Mouse (Mus musculus) stomach, postnatal 0 days (tissue): Measurements from ENCODE around the gene Prr22. TPM values are rescaled to one million over a fixed set of nuclear protein-coding genes. Genes with fewer than 3 reads are reported as not detected.

ENCODE experiments used
- ATAC-seq: fragments of 200-750 bp; cut with Nextera tagmentation; 2 replicates; pipeline ENCODE4 v1.8.0; 2017; ENCODE audit not compliant: low FRiP score, low TSS enrichment
- DNase-seq: peaks from one replicate; pipeline ENCODE4 v3.0.0-alpha.2; 2016; ENCODE audit warnings: low spot score
- H3K27ac ChIP-seq: fragments of 300-500 bp; sonication (generic); replicated peaks from 2 replicates; pipeline ENCODE4 v1.5.1; 2014; ENCODE audit warnings: mild to moderate bottlenecking, control low read depth
- H3K27me3 ChIP-seq: fragments of 300-500 bp; sonication (generic); 2 replicates; pipeline ENCODE4 v1.6.1; 2014; ENCODE audit warnings: low read length; ENCODE audit not compliant: control insufficient read depth, insufficient read depth
- H3K36me3 ChIP-seq: fragments of 300-500 bp; sonication (generic); 2 replicates; pipeline ENCODE4 v1.6.1; 2014; ENCODE audit warnings: low read length, mixed read lengths; ENCODE audit not compliant: control insufficient read depth, insufficient read depth
- H3K4me1 ChIP-seq: fragments of 300-500 bp; sonication (generic); replicated peaks from 2 replicates; pipeline ENCODE4 v1.6.1; 2014; ENCODE audit warnings: antibody characterized with exemption; ENCODE audit not compliant: control insufficient read depth, insufficient read depth
- H3K4me2 ChIP-seq: fragments of 300-500 bp; sonication (generic); replicated peaks from 2 replicates; pipeline ENCODE4 v1.6.1; 2014; ENCODE audit warnings: low read depth, mild to moderate bottlenecking, control low read depth, moderate library complexity
- H3K4me3 ChIP-seq: fragments of 300-500 bp; sonication (generic); 2 replicates; pipeline ENCODE4 v1.5.1; 2014; ENCODE audit warnings: low read depth, low read length, control low read depth
- H3K9ac ChIP-seq: fragments of 300-500 bp; sonication (generic); 2 replicates; pipeline ENCODE4 v1.6.1; 2014; ENCODE audit warnings: mild to moderate bottlenecking, low read length, control low read depth, mixed read lengths
- H3K9me3 ChIP-seq: fragments of 300-500 bp; sonication (generic); 2 replicates; pipeline ENCODE4 v1.6.1; 2016; ENCODE audit warnings: low read length; ENCODE audit not compliant: control insufficient read depth
- CTCF ChIP-seq: IDR thresholded peaks from 2 replicates; pipeline ENCODE4 v1.5.1; 2016; ENCODE audit warnings: antibody characterized with exemption, low read depth, mild to moderate bottlenecking, moderate library complexity
- EP300 ChIP-seq: optimal IDR thresholded peaks from 2 replicates; pipeline ENCODE3; 2016; ENCODE audit warnings: antibody characterized with exemption
- WGBS: fragments of 180-500 bp; shearing (Covaris S2); extraction: QIAGEN DNeasy Blood & Tissue Kit; methylation state at CpG from one replicate; pipeline ENCODE4 v1.1.7; 2014; 5-methylcytosine and 5-hydroxymethylcytosine counted together
- polyA plus RNA-seq: library from polyadenylated mRNA; unstranded; fragments of >200 nt; fragmentation: Nextera tagmentation; extraction: Ambion mirVana; gene quantifications from 2 replicates; pipeline ENCODE4 v1.2.1, GENCODE M21; 2015

Gene Prr22
- polyA plus RNA-seq, 1 experiment from 2014 or later, result 0.65 TPM

DNA sequence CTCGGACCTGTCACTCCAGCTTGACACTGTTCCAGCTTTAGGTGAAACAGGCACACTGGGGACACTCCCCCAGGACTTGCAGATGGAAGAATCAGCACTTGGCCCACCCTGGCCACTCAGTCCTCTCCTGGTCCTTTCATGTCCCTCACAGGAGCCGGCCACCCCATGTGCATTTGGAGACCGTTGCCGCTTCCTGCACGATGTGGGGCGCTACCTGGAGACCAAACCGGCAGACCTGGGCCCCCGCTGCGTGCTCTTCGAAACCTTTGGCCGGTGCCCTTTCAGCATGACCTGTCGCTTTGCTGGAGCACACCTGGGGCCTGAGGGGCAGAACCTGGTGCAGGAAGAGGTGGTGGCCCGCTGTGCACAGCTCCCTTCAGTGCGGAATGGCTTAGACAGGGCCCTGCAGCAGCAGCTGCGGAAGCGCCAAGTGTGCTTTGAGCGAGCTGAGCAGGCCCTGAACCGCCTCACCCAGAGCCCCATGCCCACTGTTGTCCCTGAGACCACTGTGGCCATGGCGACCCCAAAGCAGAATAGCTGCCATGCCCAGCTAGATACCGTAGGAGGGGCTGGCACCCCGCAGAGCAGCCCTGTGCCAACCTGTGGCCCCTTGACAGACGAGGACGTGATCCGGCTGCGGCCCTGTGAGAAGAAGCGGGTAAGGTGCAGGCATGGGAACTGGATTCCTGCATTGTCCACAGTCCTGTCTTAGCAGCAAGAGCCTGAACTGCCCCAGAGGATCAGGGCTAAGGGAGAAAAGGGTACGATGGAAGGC is 3.2 kb upstream of the Prr22 start:
- H3K27me3 ChIP-seq, result no peaks in the 10 kb centered on the region
- no peaks in the 10 kb centered on the region for H3K9me3 ChIP-seq
- no peak for DNase-seq
- no peak overlapping the region for H3K27ac ChIP-seq
- H3K4me2 ChIP-seq, result no peak overlapping the region
- no peak for ATAC-seq
- H3K4me1 ChIP-seq, result no peaks in the 10 kb centered on the region; the same call in 1 of the 2 replicates
- H3K4me3 ChIP-seq, result no peak overlapping the region
- no peak overlapping the region for H3K9ac ChIP-seq
- TF ChIP-seq EP300, result no peak
- TF ChIP-seq CTCF, result no peak
- 94% methylated on average over 26 of the region's 27 CpGs for WGBS
- H3K36me3 ChIP-seq, result peaks cover 12% of the 10 kb centered on the region; the same call in 1 of the 2 replicates

DNA sequence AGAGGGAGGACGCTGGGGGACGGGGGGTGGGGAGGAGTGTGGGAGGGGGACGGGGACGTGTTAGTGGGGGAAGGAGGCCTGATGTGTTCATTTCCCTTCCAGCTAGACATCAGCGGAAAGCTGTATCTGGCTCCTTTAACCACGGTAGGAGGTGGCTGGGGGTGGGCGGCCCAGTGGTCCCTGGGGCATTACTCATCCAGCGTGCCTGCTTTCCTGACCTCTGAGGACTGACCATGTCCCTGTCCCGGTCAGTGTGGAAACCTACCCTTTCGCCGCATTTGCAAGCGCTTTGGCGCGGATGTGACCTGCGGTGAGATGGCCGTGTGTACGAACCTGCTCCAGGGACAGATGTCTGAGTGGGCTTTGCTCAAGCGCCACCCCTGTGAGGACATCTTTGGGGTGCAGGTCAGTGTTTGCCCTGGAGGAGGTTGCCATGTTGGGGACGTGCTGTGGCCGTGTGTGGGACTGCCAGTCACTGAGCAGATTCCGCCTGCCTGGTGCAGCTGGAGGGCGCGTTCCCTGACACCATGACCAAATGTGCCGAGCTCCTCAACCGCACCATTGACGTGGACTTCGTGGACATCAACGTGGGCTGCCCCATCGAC is 2.4 kb upstream of the Prr22 start:
- TF ChIP-seq EP300, result no peak
- TF ChIP-seq CTCF, result no peak
- 92% methylated on average over 29 of the region's 29 CpGs for WGBS
- no peak overlapping the region for H3K9ac ChIP-seq
- H3K4me2 ChIP-seq, result no peak overlapping the region
- DNase-seq (no peak), ATAC-seq (no peak)
- no peaks in the 10 kb centered on the region for H3K4me1 ChIP-seq
- H3K36me3 ChIP-seq, result peaks cover 12% of the 10 kb centered on the region; the same call in 1 of the 2 replicates
- H3K27ac ChIP-seq, result no peak overlapping the region
- no peak overlapping the region for H3K4me3 ChIP-seq
- H3K9me3 ChIP-seq, result no peaks in the 10 kb centered on the region
- H3K27me3 ChIP-seq, result no peaks in the 10 kb centered on the region

DNA sequence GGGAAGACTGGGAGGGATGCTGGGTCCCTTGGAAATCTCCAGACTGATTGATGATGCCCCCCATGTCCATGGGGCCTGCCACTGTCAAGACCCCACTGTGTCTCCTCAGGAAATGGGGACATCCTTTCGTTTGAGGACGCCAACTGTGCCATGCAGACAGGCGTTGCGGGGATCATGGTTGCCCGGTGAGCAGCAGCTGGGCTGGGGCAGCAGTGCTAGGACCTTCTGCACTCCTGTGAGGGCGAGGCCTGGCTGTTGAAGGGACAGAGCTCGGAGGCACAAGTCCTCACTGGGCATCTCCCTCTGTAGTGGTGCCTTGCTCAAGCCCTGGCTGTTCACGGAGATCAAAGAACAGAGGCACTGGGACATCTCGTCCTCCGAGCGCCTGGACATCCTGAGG is 1.1 kb upstream of the Prr22 start:
- no peak overlapping the region for H3K4me3 ChIP-seq
- no peaks in the 10 kb centered on the region for H3K27me3 ChIP-seq
- no peaks in the 10 kb centered on the region for H3K4me1 ChIP-seq
- TF ChIP-seq EP300 (no peak), CTCF (no peak)
- DNase-seq (no peak), ATAC-seq (no peak)
- H3K9ac ChIP-seq, result no peak overlapping the region
- no peak overlapping the region for H3K4me2 ChIP-seq
- H3K9me3 ChIP-seq, result no peaks in the 10 kb centered on the region
- no peak overlapping the region for H3K27ac ChIP-seq
- H3K36me3 ChIP-seq, result peaks cover 12% of the 10 kb centered on the region; the same call in 1 of the 2 replicates
- 94% methylated on average over 11 of the region's 11 CpGs for WGBS

DNA sequence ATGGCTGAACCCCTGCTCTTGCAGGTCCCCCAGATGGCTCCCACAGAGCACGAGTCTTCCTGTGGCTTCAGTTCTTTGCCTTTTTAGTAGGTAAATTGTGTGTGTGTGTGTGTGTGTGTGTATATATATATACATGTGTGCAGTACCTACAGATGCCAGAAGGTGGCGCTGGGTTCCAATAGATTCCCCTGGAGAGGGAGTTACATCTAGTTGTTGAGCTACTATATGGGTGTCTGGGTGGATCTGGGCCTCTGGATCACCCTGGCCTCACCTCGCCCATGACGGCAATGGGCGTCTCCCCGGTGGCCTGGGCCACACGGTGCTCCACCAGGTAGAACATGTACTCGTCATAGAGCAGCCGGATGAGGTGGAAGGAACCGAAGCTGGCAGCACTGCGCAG is 7.5 kb downstream of the Prr22 start:
- no peak overlapping the region for H3K4me3 ChIP-seq
- TF ChIP-seq CTCF (peak; percentile 39), EP300 (no peak)
- H3K9me3 ChIP-seq, result no peaks in the 10 kb centered on the region
- no peaks in the 10 kb centered on the region for H3K27me3 ChIP-seq
- WGBS, result 92% methylated on average over 11 of the region's 11 CpGs
- no peak for DNase-seq
- H3K4me1 ChIP-seq, result no peaks in the 10 kb centered on the region
- H3K9ac ChIP-seq, result no peak overlapping the region
- no peak overlapping the region for H3K4me2 ChIP-seq
- H3K36me3 ChIP-seq, result peaks cover 6% of the 10 kb centered on the region; the same call in 1 of the 2 replicates
- no peak overlapping the region for H3K27ac ChIP-seq
- no peak for ATAC-seq

GRCm38 (mm10) chr17:56778779-56779362 is 8.8 kb downstream of the Prr22 start:
- ATAC-seq (peak; percentile 49; the same call in 1 of the 2 replicates), DNase-seq (no peak)
- H3K4me2 ChIP-seq, result no peak overlapping the region
- WGBS, result 61% methylated on average over 3 of the region's 3 CpGs
- H3K36me3 ChIP-seq, result peaks cover 6% of the 10 kb centered on the region; the same call in 1 of the 2 replicates
- H3K4me3 ChIP-seq, result no peak overlapping the region
- no peaks in the 10 kb centered on the region for H3K4me1 ChIP-seq
- H3K27ac ChIP-seq, result peak overlapping the region; percentile 56
- H3K9ac ChIP-seq, result no peak overlapping the region
- H3K9me3 ChIP-seq, result no peaks in the 10 kb centered on the region
- TF ChIP-seq EP300 (no peak), CTCF (no peak)
- no peaks in the 10 kb centered on the region for H3K27me3 ChIP-seq
